Mouse (Mus musculus): ENCODE measurements around the gene Uck1. TPM values are rescaled to one million over a fixed set of nuclear protein-coding genes. Genes with fewer than 3 reads are reported as not detected.

Gene Uck1
- polyA plus RNA-seq, 1 experiment: 32.1 TPM

DNA sequence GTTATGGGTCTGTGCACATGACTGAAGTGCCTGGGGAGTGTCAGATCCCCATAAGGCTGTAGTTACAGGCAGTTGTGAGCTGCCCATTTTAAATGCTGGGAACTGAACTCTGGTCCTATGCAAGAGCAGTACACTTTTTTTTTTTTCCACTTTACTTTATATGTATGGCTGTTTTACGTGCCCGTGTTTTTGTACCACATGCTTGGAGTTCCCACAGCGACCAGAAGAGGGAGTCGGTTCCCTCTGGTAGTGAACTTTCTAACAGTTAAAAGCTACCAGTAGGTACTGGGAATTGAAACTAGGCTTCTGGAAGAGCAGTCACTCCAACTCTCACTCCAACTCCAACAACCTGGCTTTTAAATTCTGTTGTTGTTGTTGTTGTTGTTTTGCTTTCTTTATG, 676 bp upstream of the Uck1 start:
- no peak for TF ChIP-seq POLR2A (IDR thresholded peaks at IDR 0.05; ENCODE audit: insufficient read length, low read depth)
- no peak for TF ChIP-seq POLR2AphosphoS2 (IDR thresholded peaks at IDR 0.05; ENCODE audit: insufficient read length, low read depth)
- no peak for TF ChIP-seq REST (IDR thresholded peaks at IDR 0.05; ENCODE audit: insufficient read depth, insufficient read length)
- TF ChIP-seq MYOD1 (IDR thresholded peaks at IDR 0.05; ENCODE audit: control insufficient read depth in 1 of 3, insufficient read length in 2 of 3, low read depth in 2 of 3): no peak
- TF ChIP-seq E2F4 (IDR thresholded peaks at IDR 0.05; ENCODE audit: insufficient read depth): no peak
- TF ChIP-seq TCF12 (IDR thresholded peaks at IDR 0.05; ENCODE audit: insufficient read depth, poor library complexity, severe bottlenecking): no peak
- no peak for TF ChIP-seq MAX (IDR thresholded peaks at IDR 0.05; ENCODE audit: low read depth)
- no peak for TF ChIP-seq SRF (IDR thresholded peaks at IDR 0.05; ENCODE audit: control insufficient read depth, insufficient read length, low read depth)
- TF ChIP-seq TCF3 (IDR thresholded peaks at IDR 0.05; ENCODE audit: insufficient read length, low read depth): no peak
- no peak for TF ChIP-seq USF1 (IDR thresholded peaks at IDR 0.05; ENCODE audit: low read depth)
- no peak for TF ChIP-seq CEBPB (IDR thresholded peaks at IDR 0.05; ENCODE audit: insufficient read depth, poor library complexity, severe bottlenecking)
- no peak for TF ChIP-seq MYOG (IDR thresholded peaks at IDR 0.05; ENCODE audit: control insufficient read depth in 1 of 3, insufficient read depth in 1 of 3, insufficient read length in 2 of 3, low read depth in 2 of 3)
- Histone ChIP-seq H3K27me3 (ENCODE audit: control insufficient read depth, insufficient read depth, insufficient read length) (peaks cover 3% of the 10 kb centered on the region), H3K4me3 (peak overlapping the region; percentile 58), H3K4me2 (ENCODE audit: low read depth) (no peak overlapping the region), H3ac (ENCODE audit: control insufficient read depth, insufficient read length) (no peak overlapping the region), H3K36me3 (ENCODE audit: control insufficient read depth, insufficient read depth) (peaks cover 4% of the 10 kb centered on the region), H3K79me2 (ENCODE audit: control insufficient read depth, insufficient read depth) (peaks cover 8% of the 10 kb centered on the region)

DNA sequence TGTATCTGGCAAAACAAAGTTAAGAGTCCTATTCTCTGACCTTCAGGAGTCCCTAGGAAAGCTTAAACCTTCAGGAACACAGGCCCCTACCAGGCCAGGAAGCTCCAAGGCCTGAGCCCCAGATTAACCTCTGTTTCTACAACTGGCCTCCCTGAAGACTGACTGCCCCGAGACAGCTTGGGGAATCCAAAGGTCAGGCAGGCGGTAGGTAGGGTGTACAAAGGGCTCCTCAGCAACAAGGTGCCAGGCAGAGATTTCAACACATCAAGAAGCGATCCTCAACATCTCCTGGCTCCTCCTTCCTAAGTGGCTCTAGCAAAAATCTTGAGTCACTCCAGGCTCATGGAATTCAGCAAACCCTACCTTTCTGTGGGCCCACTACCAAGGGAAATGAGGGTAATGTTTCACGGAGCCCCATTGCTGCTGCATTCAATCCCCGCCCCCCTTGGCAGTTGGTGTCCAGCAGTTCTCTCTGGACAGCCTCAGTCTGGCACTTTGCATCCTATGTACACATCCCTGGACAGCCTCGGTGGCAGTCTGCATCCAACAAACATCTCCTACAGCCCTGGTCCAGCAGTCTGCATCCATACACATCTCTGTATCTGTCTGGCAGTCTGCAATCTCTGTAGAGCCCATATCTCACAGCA, 949 bp downstream of the Uck1 start:
- Histone ChIP-seq H3K36me3 (ENCODE audit: control insufficient read depth, insufficient read depth) (peaks cover 4% of the 10 kb centered on the region), H3ac (ENCODE audit: control insufficient read depth, insufficient read length) (peak overlapping the region; percentile 31), H3K4me2 (ENCODE audit: low read depth) (peak overlapping the region; percentile 93), H3K79me2 (ENCODE audit: control insufficient read depth, insufficient read depth) (peaks cover 8% of the 10 kb centered on the region), H3K4me3 (peak overlapping the region; percentile 58), H3K27me3 (ENCODE audit: control insufficient read depth, insufficient read depth, insufficient read length) (no peaks in the 10 kb centered on the region)
- TF ChIP-seq TCF3 (IDR thresholded peaks at IDR 0.05; ENCODE audit: insufficient read length, low read depth) (no peak), SRF (IDR thresholded peaks at IDR 0.05; ENCODE audit: control insufficient read depth, insufficient read length, low read depth) (no peak), POLR2A (IDR thresholded peaks at IDR 0.05; ENCODE audit: insufficient read length, low read depth) (no peak), USF1 (IDR thresholded peaks at IDR 0.05; ENCODE audit: low read depth) (no peak), MYOG (IDR thresholded peaks at IDR 0.05; ENCODE audit: control insufficient read depth in 1 of 3, insufficient read depth in 1 of 3, insufficient read length in 2 of 3, low read depth in 2 of 3) (no peak), E2F4 (IDR thresholded peaks at IDR 0.05; ENCODE audit: insufficient read depth) (no peak), TCF12 (IDR thresholded peaks at IDR 0.05; ENCODE audit: insufficient read depth, poor library complexity, severe bottlenecking) (no peak), MYOD1 (IDR thresholded peaks at IDR 0.05; ENCODE audit: control insufficient read depth in 1 of 3, insufficient read length in 2 of 3, low read depth in 2 of 3) (no peak), POLR2AphosphoS2 (IDR thresholded peaks at IDR 0.05; ENCODE audit: insufficient read length, low read depth) (no peak), MAX (IDR thresholded peaks at IDR 0.05; ENCODE audit: low read depth) (no peak), REST (IDR thresholded peaks at IDR 0.05; ENCODE audit: insufficient read depth, insufficient read length) (no peak), CEBPB (IDR thresholded peaks at IDR 0.05; ENCODE audit: insufficient read depth, poor library complexity, severe bottlenecking) (no peak)

DNA sequence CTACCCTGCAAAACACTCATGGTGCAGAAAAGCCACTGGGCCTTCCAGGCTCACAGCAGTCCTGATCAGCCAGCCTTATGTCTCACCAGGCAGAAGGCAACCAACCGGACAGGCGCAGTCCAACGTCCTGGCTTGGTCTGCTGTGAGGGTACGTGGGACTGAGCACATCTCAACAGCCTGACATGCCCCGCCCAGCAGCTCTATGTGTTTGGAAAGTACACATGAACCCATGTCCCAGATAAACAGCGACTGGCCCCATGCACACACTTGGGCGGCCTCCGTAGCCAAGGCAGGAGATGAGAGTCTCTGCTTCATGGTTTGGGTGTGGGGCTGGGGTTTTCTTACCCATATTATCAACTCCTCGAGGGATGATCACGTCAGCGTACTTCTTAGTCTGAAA, 3.7 kb downstream of the Uck1 start:
- Histone ChIP-seq H3K79me2 (ENCODE audit: control insufficient read depth, insufficient read depth) (peaks cover 8% of the 10 kb centered on the region), H3K36me3 (ENCODE audit: control insufficient read depth, insufficient read depth) (peaks cover 4% of the 10 kb centered on the region), H3K27me3 (ENCODE audit: control insufficient read depth, insufficient read depth, insufficient read length) (no peaks in the 10 kb centered on the region), H3ac (ENCODE audit: control insufficient read depth, insufficient read length) (no peak overlapping the region), H3K4me2 (ENCODE audit: low read depth) (no peak overlapping the region), H3K4me3 (no peak overlapping the region)
- TF ChIP-seq POLR2AphosphoS2 (IDR thresholded peaks at IDR 0.05; ENCODE audit: insufficient read length, low read depth): no peak
- no peak for TF ChIP-seq TCF12 (IDR thresholded peaks at IDR 0.05; ENCODE audit: insufficient read depth, poor library complexity, severe bottlenecking)
- no peak for TF ChIP-seq POLR2A (IDR thresholded peaks at IDR 0.05; ENCODE audit: insufficient read length, low read depth)
- no peak for TF ChIP-seq CEBPB (IDR thresholded peaks at IDR 0.05; ENCODE audit: insufficient read depth, poor library complexity, severe bottlenecking)
- no peak for TF ChIP-seq MYOD1 (IDR thresholded peaks at IDR 0.05; ENCODE audit: control insufficient read depth in 1 of 3, insufficient read length in 2 of 3, low read depth in 2 of 3)
- TF ChIP-seq REST (IDR thresholded peaks at IDR 0.05; ENCODE audit: insufficient read depth, insufficient read length): no peak

DNA sequence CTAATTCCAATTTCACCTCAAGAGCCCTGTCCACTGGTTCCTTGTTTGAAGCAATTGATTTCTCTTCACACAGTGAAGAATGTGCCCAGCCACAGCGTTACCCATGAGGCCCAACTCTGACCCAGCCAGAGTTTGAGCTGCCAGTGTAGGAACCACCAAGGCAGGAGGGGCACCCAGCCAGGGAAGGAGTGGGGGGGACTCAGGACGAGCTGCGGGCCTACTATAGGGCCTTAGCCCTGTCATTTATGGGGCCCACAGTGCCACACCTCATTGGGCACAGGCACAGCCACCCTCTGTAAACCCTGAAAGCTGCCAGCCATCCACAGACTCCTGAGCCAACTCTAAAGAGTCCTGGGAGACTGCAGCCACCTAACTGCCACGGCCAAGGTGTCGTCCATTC, 5.4 kb downstream of the Uck1 start:
- peaks cover 4% of the 10 kb centered on the region for H3K36me3 ChIP-seq (ENCODE audit: control insufficient read depth, insufficient read depth)
- TF ChIP-seq REST (IDR thresholded peaks at IDR 0.05; ENCODE audit: insufficient read depth, insufficient read length) (no peak), MYOG (IDR thresholded peaks at IDR 0.05; ENCODE audit: control insufficient read depth in 1 of 3, insufficient read depth in 1 of 3, insufficient read length in 2 of 3, low read depth in 2 of 3) (no peak)
- no peaks in the 10 kb centered on the region for H3K27me3 ChIP-seq (ENCODE audit: control insufficient read depth, insufficient read depth, insufficient read length)
- H3K4me2 ChIP-seq (ENCODE audit: low read depth): no peak overlapping the region
- H3ac ChIP-seq (ENCODE audit: control insufficient read depth, insufficient read length): no peak overlapping the region
- H3K79me2 ChIP-seq (ENCODE audit: control insufficient read depth, insufficient read depth): peaks cover 8% of the 10 kb centered on the region
- H3K4me3 ChIP-seq: no peak overlapping the region

DNA sequence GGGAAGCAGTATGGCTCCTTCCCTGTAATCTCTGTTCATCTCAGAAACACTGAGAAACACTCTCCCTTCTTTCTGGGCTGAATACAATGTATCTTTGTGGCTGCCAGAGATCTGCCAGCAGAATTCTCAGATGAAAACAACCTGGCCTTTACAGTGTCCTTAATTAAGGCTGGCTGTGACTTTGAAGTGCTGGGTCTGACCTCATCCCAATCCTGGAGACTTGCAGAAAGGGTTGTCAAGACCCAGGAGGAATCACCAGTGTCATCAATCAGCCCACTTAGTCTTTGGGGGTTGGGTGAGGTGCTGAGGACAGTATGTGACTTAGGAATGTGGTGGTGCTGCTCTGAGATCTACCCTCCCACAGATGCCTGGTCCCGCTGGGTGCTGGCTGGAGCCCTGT, 6.6 kb downstream of the Uck1 start:
- Histone ChIP-seq H3K4me3 (no peak overlapping the region), H3K4me2 (ENCODE audit: low read depth) (no peak overlapping the region), H3K36me3 (ENCODE audit: control insufficient read depth, insufficient read depth) (peaks cover 4% of the 10 kb centered on the region), H3ac (ENCODE audit: control insufficient read depth, insufficient read length) (no peak overlapping the region), H3K27me3 (ENCODE audit: control insufficient read depth, insufficient read depth, insufficient read length) (no peaks in the 10 kb centered on the region), H3K79me2 (ENCODE audit: control insufficient read depth, insufficient read depth) (no peaks in the 10 kb centered on the region)
- TF ChIP-seq TCF3 (IDR thresholded peaks at IDR 0.05; ENCODE audit: insufficient read length, low read depth): no peak
- TF ChIP-seq POLR2A (IDR thresholded peaks at IDR 0.05; ENCODE audit: insufficient read length, low read depth): no peak
- no peak for TF ChIP-seq USF1 (IDR thresholded peaks at IDR 0.05; ENCODE audit: low read depth)
- no peak for TF ChIP-seq SRF (IDR thresholded peaks at IDR 0.05; ENCODE audit: control insufficient read depth, insufficient read length, low read depth)
- TF ChIP-seq E2F4 (IDR thresholded peaks at IDR 0.05; ENCODE audit: insufficient read depth): no peak
- no peak for TF ChIP-seq TCF12 (IDR thresholded peaks at IDR 0.05; ENCODE audit: insufficient read depth, poor library complexity, severe bottlenecking)
- TF ChIP-seq MAX (IDR thresholded peaks at IDR 0.05; ENCODE audit: low read depth): no peak

Measured in myocyte (in vitro differentiated cells).